Mouse (Mus musculus): ENCODE measurements at regions not wholly inside any gene's neighbourhood (a gene's known extent, or its start where the extent isn't known, plus 50 kb on each side); places are given as distances from the start of the nearest gene placed in this dataset.

GRCm38 (mm10) chr2:50755616-50756450, 393.1 kb downstream of the Rnd3 start:
- DNase-seq: no peak

GRCm38 (mm10) chr2:50755160-50755559, 393.8 kb downstream of the Rnd3 start:
- no peak for DNase-seq

GRCm38 (mm10) chr2:50752408-50752807, 396.5 kb downstream of the Rnd3 start:
- no peak for DNase-seq

GRCm38 (mm10) chr2:50750799-50751198, 398.1 kb downstream of the Rnd3 start:
- no peak for DNase-seq

- no peak for DNase-seq
These were observed 404.2 kb downstream of the Rnd3 start for GRCm38 (mm10) chr2:50744625-50745214.

GRCm38 (mm10) chr2:50743785-50744258, 405.1 kb downstream of the Rnd3 start:
- no peak for DNase-seq

- no peak for DNase-seq
These were observed 406.5 kb downstream of the Rnd3 start for GRCm38 (mm10) chr2:50742421-50742820.

- DNase-seq: no peak
These were observed 407.6 kb downstream of the Rnd3 start for GRCm38 (mm10) chr2:50741337-50741736.

- no peak for DNase-seq
These were observed 409.3 kb downstream of the Rnd3 start for GRCm38 (mm10) chr2:50739599-50739979.

- DNase-seq: no peak
These were observed 409.8 kb downstream of the Rnd3 start for GRCm38 (mm10) chr2:50738936-50739598.

GRCm38 (mm10) chr2:50737706-50738105, 411.2 kb downstream of the Rnd3 start:
- DNase-seq: no peak

GRCm38 (mm10) chr2:50735029-50735428, 413.9 kb downstream of the Rnd3 start:
- no peak for DNase-seq

GRCm38 (mm10) chr2:50706652-50707051, 410.1 kb upstream of the Mmadhc start:
- DNase-seq: no peak

- no peak for DNase-seq
These were observed 407.7 kb upstream of the Mmadhc start for GRCm38 (mm10) chr2:50704297-50704696.

- DNase-seq: no peak
These were observed 406.2 kb upstream of the Mmadhc start for GRCm38 (mm10) chr2:50702584-50703450.

- DNase-seq: no peak
These were observed 402.2 kb upstream of the Mmadhc start for GRCm38 (mm10) chr2:50698841-50699240.

GRCm38 (mm10) chr2:50696575-50696974, 400.0 kb upstream of the Mmadhc start:
- DNase-seq: no peak

GRCm38 (mm10) chr2:50694849-50695248, 398.2 kb upstream of the Mmadhc start:
- no peak for DNase-seq

- no peak for DNase-seq
These were observed 397.3 kb upstream of the Mmadhc start for GRCm38 (mm10) chr2:50693784-50694350.

- DNase-seq: no peak
These were observed 393.8 kb upstream of the Mmadhc start for GRCm38 (mm10) chr2:50690120-50691103.

- no peak for DNase-seq
These were observed 391.1 kb upstream of the Mmadhc start for GRCm38 (mm10) chr2:50687672-50688151.

All from right cerebral cortex, postnatal 25 days (tissue).